Mouse (Mus musculus) B cell, adult 67 days (primary cell): ENCODE results near the gene Wdr34. TPM values are rescaled to one million over a fixed set of nuclear protein-coding genes. Genes with fewer than 3 reads are reported as not detected.

ENCODE experiments used
- total RNA-seq, 2 experiments: library from RNA; stranded (reverse); gene quantifications; 4 replicates each; pipeline ENCODE4 v1.2.4; 2023

The Wdr34 gene
- 1 to 10 TPM; 1.8 to 2.1 TPM for total RNA-seq

DNA sequence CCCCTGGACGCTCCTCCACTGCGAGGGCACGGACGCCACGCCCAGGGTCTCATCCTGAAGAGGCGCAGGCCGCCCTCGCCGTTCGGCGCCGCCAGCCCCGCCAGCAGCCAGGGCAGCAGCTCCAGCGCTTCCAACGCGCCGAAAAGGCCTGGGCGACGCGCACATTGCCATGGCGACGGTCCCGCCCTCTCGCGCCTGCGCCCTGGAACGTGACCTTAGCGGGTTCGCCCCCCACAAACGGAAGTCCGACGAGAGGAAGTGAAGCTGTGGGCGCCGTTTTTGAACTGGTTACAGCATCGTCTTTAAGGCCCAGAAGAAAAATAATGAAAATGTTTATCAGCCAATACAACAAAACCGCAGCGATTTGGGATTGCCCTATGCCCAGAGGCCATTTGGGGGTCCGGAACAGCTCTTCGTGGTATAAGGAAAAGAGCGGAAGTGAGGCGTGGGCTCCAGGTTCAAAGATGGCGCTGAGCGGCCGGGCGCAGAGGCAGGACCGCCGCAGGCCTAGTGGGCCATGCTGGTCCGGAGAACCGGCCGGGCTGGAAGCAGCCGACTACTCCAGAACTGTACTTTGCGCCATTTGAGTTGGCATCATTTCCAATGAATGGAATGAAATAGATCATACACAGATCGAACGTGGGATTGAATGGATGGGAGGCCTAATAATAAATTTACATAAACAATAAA is at the start of gene Wdr34:
Wdr34 (minus strand) TSS at position 183 of the 690 bp plus-strand sequence.

DNA sequence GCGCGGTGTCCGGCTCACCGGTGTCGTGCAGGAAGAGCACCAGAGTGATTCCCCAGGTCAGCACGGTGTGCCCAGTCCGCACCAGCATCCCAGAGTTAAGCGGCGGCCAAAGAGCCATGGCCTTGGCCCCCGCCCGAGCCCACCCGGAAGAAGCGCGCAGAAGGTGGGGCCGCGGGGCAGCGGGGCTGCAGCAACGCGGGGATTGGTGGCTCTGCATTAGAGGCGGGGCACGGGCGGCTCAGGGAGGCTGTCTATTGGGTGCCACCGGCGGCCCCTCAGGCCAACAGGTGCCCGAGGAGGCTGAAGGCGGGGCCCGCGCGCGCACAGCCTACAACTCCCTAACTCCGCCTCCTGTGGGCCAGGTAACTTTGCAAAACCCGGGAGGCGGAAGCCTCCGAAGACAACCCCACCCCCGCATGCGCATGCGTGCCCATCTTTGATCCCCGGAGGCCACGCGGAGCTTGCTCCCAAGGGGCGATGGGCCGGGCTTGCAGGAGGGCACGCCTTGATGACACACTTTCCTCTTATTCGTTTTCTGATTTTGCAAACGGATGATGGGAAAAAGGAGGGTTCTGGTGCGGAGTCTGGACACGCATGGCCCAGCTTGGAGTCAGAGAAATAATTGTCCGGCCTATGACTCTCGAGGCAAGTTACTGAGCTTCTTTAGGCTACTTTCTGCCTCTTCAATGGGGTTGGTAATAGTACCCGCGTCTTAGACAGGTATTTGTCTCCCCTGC is 45.0 kb upstream of the Wdr34 start, which contains the start of gene Zdhhc12:
Zdhhc12 (minus strand) TSS at position 178 of the 737 bp plus-strand sequence.

DNA sequence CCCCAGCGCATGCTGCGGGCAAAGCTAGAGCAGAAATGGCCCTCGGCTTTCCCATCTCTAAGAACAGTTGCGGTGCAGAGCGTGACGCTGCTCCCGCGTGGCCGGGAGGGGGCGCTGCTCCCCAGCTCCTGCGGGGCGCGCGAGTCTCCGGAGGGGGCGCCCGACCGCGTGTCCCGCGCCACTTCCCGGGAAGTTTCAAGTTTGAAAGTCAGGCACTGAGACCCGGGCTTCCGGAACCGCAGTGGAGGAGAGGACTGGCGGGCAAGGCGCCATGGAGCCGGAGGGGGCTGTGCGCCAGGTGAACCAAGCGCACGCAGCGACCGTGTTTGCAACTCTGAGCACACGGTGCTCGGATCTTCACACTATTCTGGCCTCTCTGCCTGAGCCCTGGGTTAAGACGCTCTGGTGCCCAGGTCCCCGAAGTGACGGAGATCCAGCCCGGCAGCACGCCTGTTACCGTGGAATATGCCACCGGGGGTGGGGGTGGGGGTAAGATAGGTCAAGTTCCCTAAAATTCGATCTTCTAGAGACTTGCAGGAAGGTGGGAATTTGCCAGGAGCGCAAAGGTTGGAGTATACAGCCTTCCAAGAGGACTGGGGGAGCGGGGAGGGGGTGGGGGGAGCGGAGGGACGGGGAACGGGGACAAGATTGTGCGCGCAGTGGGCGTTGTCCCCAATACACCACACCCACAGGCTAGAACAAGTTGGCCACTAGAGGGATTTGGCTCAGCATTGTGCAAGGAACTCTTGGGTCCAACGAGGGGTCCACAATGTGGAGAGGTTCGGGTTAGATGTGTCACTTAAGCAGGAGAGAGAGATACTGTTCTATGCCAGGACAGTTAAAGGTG is 29.0 kb upstream of the Wdr34 start, which contains the start of gene Pkn3:
Pkn3 (plus strand) TSS at position 183 of the 847 bp plus-strand sequence.

DNA sequence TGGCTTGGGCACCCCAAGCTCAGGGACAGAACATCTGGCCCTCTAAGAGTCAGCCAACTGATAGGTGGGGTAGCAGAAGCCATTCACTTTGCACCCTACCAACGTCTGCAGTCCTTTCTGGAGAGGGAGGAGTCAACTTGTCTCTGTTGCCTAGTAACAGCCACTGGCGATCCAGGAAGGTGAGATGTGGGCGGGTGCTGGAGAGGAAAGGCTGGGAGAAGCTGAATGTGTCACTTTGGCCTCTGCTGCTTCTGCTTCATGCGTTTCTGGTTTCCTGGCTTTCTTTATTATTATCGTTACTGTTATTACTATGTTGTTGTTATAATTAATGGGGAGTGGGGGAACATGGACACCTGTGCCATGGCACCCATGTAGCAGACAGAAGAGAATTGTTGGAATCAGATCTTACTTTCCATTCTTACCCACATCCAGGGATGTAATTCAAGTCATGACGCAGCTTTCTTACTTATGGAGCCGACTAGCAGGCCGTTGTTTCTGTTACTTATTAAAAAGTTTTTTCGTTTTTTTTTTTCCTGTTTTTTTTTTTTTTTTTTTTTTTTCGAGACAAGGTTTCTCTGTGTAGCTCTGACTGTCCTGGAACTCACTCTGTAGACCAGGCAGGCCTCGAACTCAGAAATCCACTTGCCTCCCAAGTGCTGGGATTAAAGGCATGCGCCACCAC is 8.7 kb upstream of the Wdr34 start, which contains the start of gene Set:
Set (plus strand) TSS at position 156 of the 682 bp plus-strand sequence.

Other genes with a start within 250 kb of the Wdr34 start
- gene Slc27a4, start 246.2 kb downstream of the Wdr34 start, total RNA-seq = 10 to 100 TPM; 16.4 to 18.7 TPM
- 10 to 100 TPM; 43.6 to 47.9 TPM for gene Urm1, start 228.8 kb downstream of the Wdr34 start, total RNA-seq
- gene Cercam, start 179.7 kb downstream of the Wdr34 start, total RNA-seq = 1 to 10 TPM in 1 of 2 experiments, under 1 TPM in 1; 0.68 to 1.2 TPM
- 100 to 1,000 TPM; 118 to 127 TPM for gene Odf2, start 159.7 kb downstream of the Wdr34 start, total RNA-seq
- 10 to 100 TPM; 76.1 to 100.0 TPM for gene Gle1, start 113.5 kb downstream of the Wdr34 start, total RNA-seq
- gene Sptan1, start 83.3 kb downstream of the Wdr34 start, total RNA-seq = 100 to 1,000 TPM; 287 to 297 TPM
- gene Set, start 8.5 kb upstream of the Wdr34 start, total RNA-seq = 100 to 1,000 TPM; 239 to 303 TPM
- gene Pkn3, start 28.8 kb upstream of the Wdr34 start, total RNA-seq = 1 to 10 TPM; 2.1 to 2.5 TPM
- 10 to 100 TPM; 15.1 to 25.0 TPM for gene Zdhhc12, start 44.8 kb upstream of the Wdr34 start, total RNA-seq
- gene Zer1, start 75.7 kb upstream of the Wdr34 start, total RNA-seq = 10 to 100 TPM; 82.2 to 94.7 TPM
- 10 to 100 TPM; 45.6 to 49.2 TPM for gene Tbc1d13, start 84.9 kb upstream of the Wdr34 start, total RNA-seq
- gene Endog, start 122.6 kb upstream of the Wdr34 start, total RNA-seq = 10 to 100 TPM; 11.5 to 13.6 TPM
- gene Spout1, start 129.6 kb upstream of the Wdr34 start, total RNA-seq = 10 to 100 TPM; 21.5 to 27.4 TPM
- 10 to 100 TPM in 1 of 2 experiments, 1 to 10 TPM in 1; 7.1 to 11.8 TPM for gene Kyat1, start 157.0 kb upstream of the Wdr34 start, total RNA-seq
- 10 to 100 TPM; 25.8 to 35.3 TPM for gene Lrrc8a, start 188.8 kb upstream of the Wdr34 start, total RNA-seq
- 1 to 10 TPM; 1.4 to 5.0 TPM for gene Gm28035, start 191.7 kb upstream of the Wdr34 start, total RNA-seq
- 10 to 100 TPM in 1 of 2 experiments, 1 to 10 TPM in 1; 6.2 to 11.7 TPM for gene Phyhd1, start 217.3 kb upstream of the Wdr34 start, total RNA-seq
- 1 to 10 TPM in 1 of 2 experiments, not detected in 1; 4.2 TPM for gene Gm28038, start 232.2 kb upstream of the Wdr34 start, total RNA-seq
- 10 to 100 TPM in 1 of 2 experiments, 1 to 10 TPM in 1; 9.8 to 12.1 TPM for gene Dolk, start 237.5 kb upstream of the Wdr34 start, total RNA-seq
- 10 to 100 TPM; 51.1 to 56.2 TPM for gene Nup188, start 237.5 kb upstream of the Wdr34 start, total RNA-seq